Mouse (Mus musculus): ENCODE results near the gene Cep162. TPM values are rescaled to one million over a fixed set of nuclear protein-coding genes. Genes with fewer than 3 reads are reported as not detected.

Cep162 gene
- polyA plus RNA-seq (2016; fragmentation: Nextera tagmentation; extraction: Ambion mirVana) = 3.2 and 3.8 TPM in 2 replicates

- Histone ChIP-seq H3K27ac (peak within 1 kb of the TSS; percentile 75), H3K36me3 (no peaks in the 10 kb centered on the region), H3K4me3 (peak within 1 kb of the TSS; percentile 79), H3K4me1 (peaks cover 4% of the 10 kb centered on the region), H3K9ac (peak within 1 kb of the TSS; percentile 76), H3K9me3 (replicated peaks) (no peaks in the 10 kb centered on the region), H3K4me2 (peak within 1 kb of the TSS; percentile 77), H3K27me3 (replicated peaks) (no peaks in the 10 kb centered on the region)
- WGBS (ENCODE audit: insufficient replicate concordance) = 2% methylated on average over 41 of the region's 41 CpGs
- peak; percentile 96 for ATAC-seq
These were observed at the start of gene Cep162 for GRCm38 (mm10) chr9:87254903-87255695. Gene Cep162 (minus strand): TSS chr9:87255536.

GRCm38 (mm10) chr9:87303196-87303595 is 47.9 kb upstream of the Cep162 start:
- no peaks in the 10 kb centered on the region for H3K36me3 ChIP-seq
- no peak overlapping the region for H3K4me2 ChIP-seq
- no peak for ATAC-seq
- H3K9me3 ChIP-seq (replicated peaks) = no peaks in the 10 kb centered on the region
- H3K4me3 ChIP-seq = no peak overlapping the region
- no peak overlapping the region for H3K9ac ChIP-seq
- H3K4me1 ChIP-seq = no peaks in the 10 kb centered on the region
- H3K27me3 ChIP-seq (replicated peaks) = no peaks in the 10 kb centered on the region
- no peak overlapping the region for H3K27ac ChIP-seq

GRCm38 (mm10) chr9:87298900-87299299 is 43.6 kb upstream of the Cep162 start:
- no peak overlapping the region for H3K9ac ChIP-seq
- no peaks in the 10 kb centered on the region for H3K9me3 ChIP-seq (replicated peaks)
- no peak overlapping the region for H3K4me2 ChIP-seq
- no peaks in the 10 kb centered on the region for H3K4me1 ChIP-seq
- H3K36me3 ChIP-seq = no peaks in the 10 kb centered on the region
- H3K4me3 ChIP-seq = no peak overlapping the region
- no peak overlapping the region for H3K27ac ChIP-seq
- ATAC-seq = no peak
- 74% methylated on average over 12 of the region's 12 CpGs for WGBS (ENCODE audit: insufficient replicate concordance)
- H3K27me3 ChIP-seq (replicated peaks) = no peaks in the 10 kb centered on the region

GRCm38 (mm10) chr9:87297522-87297921 is 42.2 kb upstream of the Cep162 start:
- H3K9ac ChIP-seq = no peak overlapping the region
- ATAC-seq = no peak
- no peak overlapping the region for H3K27ac ChIP-seq
- H3K4me1 ChIP-seq = no peaks in the 10 kb centered on the region
- no peak overlapping the region for H3K4me2 ChIP-seq
- no peak overlapping the region for H3K4me3 ChIP-seq
- no peaks in the 10 kb centered on the region for H3K27me3 ChIP-seq (replicated peaks)
- H3K36me3 ChIP-seq = no peaks in the 10 kb centered on the region
- WGBS (ENCODE audit: insufficient replicate concordance) = 59% methylated on average over 1 of the region's 1 CpGs
- no peaks in the 10 kb centered on the region for H3K9me3 ChIP-seq (replicated peaks)

- peak overlapping the region; percentile 76 for H3K9ac ChIP-seq
- WGBS (ENCODE audit: insufficient replicate concordance) = 14% methylated on average over 6 of the region's 6 CpGs
- peak overlapping the region; percentile 75; the same call in 1 of the 2 replicates for H3K27ac ChIP-seq
These were observed 327 bp upstream of the Cep162 start for GRCm38 (mm10) chr9:87255696-87256030.

GRCm38 (mm10) chr9:87248118-87248517 is 7.2 kb downstream of the Cep162 start:
- H3K4me3 ChIP-seq = no peak overlapping the region
- whole genome bisulfite sequencing (ENCODE audit: insufficient replicate concordance) = 38% methylated on average over 3 of the region's 3 CpGs
- no peaks in the 10 kb centered on the region for H3K27me3 ChIP-seq (replicated peaks)
- no peak overlapping the region for H3K4me2 ChIP-seq
- no peaks in the 10 kb centered on the region for H3K9me3 ChIP-seq (replicated peaks)
- H3K36me3 ChIP-seq = peaks cover 38% of the 10 kb centered on the region
- H3K27ac ChIP-seq = no peak overlapping the region
- H3K9ac ChIP-seq = no peak overlapping the region
- ATAC-seq = no peak
- no peaks in the 10 kb centered on the region for H3K4me1 ChIP-seq

More at GRCm38 (mm10) chr9:87255696-87256030, 327 bp upstream of the Cep162 start:
- peak; percentile 68 for ATAC-seq
- peaks cover 4% of the 10 kb centered on the region for H3K4me1 ChIP-seq
- H3K27me3 ChIP-seq (replicated peaks) = no peaks in the 10 kb centered on the region
- no peaks in the 10 kb centered on the region for H3K36me3 ChIP-seq
- no peaks in the 10 kb centered on the region for H3K9me3 ChIP-seq (replicated peaks)
- peak overlapping the region; percentile 77 for H3K4me2 ChIP-seq
- peak overlapping the region; percentile 79 for H3K4me3 ChIP-seq

GRCm38 (mm10) chr9:87247678-87248077 is 7.7 kb downstream of the Cep162 start:
- peaks cover 41% of the 10 kb centered on the region for H3K36me3 ChIP-seq
- no peak overlapping the region for H3K4me3 ChIP-seq
- no peaks in the 10 kb centered on the region for H3K9me3 ChIP-seq (replicated peaks)
- no peaks in the 10 kb centered on the region for H3K27me3 ChIP-seq (replicated peaks)
- no peak for ATAC-seq
- H3K4me2 ChIP-seq = no peak overlapping the region
- H3K27ac ChIP-seq = no peak overlapping the region
- WGBS (ENCODE audit: insufficient replicate concordance) = 74% methylated on average over 1 of the region's 1 CpGs
- no peaks in the 10 kb centered on the region for H3K4me1 ChIP-seq
- no peak overlapping the region for H3K9ac ChIP-seq

- 67% methylated on average over 4 of the region's 4 CpGs for WGBS (ENCODE audit: insufficient replicate concordance)
- Histone ChIP-seq H3K36me3 (peaks cover 60% of the 10 kb centered on the region), H3K27ac (no peak overlapping the region), H3K9ac (no peak overlapping the region), H3K27me3 (replicated peaks) (no peaks in the 10 kb centered on the region), H3K4me1 (no peaks in the 10 kb centered on the region), H3K4me3 (no peak overlapping the region), H3K4me2 (no peak overlapping the region), H3K9me3 (replicated peaks) (no peaks in the 10 kb centered on the region)
- ATAC-seq = no peak
These were observed 42.1 kb downstream of the Cep162 start for GRCm38 (mm10) chr9:87213204-87213603.

- ATAC-seq = no peak
- no peaks in the 10 kb centered on the region for H3K27me3 ChIP-seq (replicated peaks)
- H3K4me1 ChIP-seq = peaks cover 7% of the 10 kb centered on the region
- 80% methylated on average over 9 of the region's 9 CpGs for WGBS (ENCODE audit: insufficient replicate concordance)
- no peak overlapping the region for H3K4me2 ChIP-seq
- H3K9me3 ChIP-seq (replicated peaks) = no peaks in the 10 kb centered on the region
- H3K36me3 ChIP-seq = peaks cover 62% of the 10 kb centered on the region
- no peak overlapping the region for H3K27ac ChIP-seq
- H3K9ac ChIP-seq = no peak overlapping the region
- no peak overlapping the region for H3K4me3 ChIP-seq
These were observed 44.5 kb downstream of the Cep162 start for GRCm38 (mm10) chr9:87210830-87211339.

GRCm38 (mm10) chr9:87202431-87202830 is 52.9 kb downstream of the Cep162 start:
- no peak overlapping the region for H3K4me2 ChIP-seq
- no peak overlapping the region for H3K9ac ChIP-seq
- H3K9me3 ChIP-seq (replicated peaks) = no peaks in the 10 kb centered on the region
- H3K36me3 ChIP-seq = peaks cover 63% of the 10 kb centered on the region
- H3K27ac ChIP-seq = no peak overlapping the region
- H3K4me1 ChIP-seq = peaks cover 7% of the 10 kb centered on the region
- H3K27me3 ChIP-seq (replicated peaks) = no peaks in the 10 kb centered on the region
- WGBS (ENCODE audit: insufficient replicate concordance) = 89% methylated on average over 6 of the region's 6 CpGs
- H3K4me3 ChIP-seq = no peak overlapping the region
- no peak for ATAC-seq

GRCm38 (mm10) chr9:87200919-87201318 is 54.4 kb downstream of the Cep162 start:
- H3K4me3 ChIP-seq = no peak overlapping the region
- no peaks in the 10 kb centered on the region for H3K27me3 ChIP-seq (replicated peaks)
- H3K4me1 ChIP-seq = no peaks in the 10 kb centered on the region
- no peaks in the 10 kb centered on the region for H3K9me3 ChIP-seq (replicated peaks)
- H3K9ac ChIP-seq = no peak overlapping the region
- 86% methylated on average over 4 of the region's 4 CpGs for WGBS (ENCODE audit: insufficient replicate concordance)
- no peak overlapping the region for H3K4me2 ChIP-seq
- H3K27ac ChIP-seq = no peak overlapping the region
- H3K36me3 ChIP-seq = peaks cover 60% of the 10 kb centered on the region
- ATAC-seq = no peak

GRCm38 (mm10) chr9:87200426-87200825 is 54.9 kb downstream of the Cep162 start:
- Histone ChIP-seq H3K9ac (no peak overlapping the region), H3K9me3 (replicated peaks) (no peaks in the 10 kb centered on the region), H3K4me1 (no peaks in the 10 kb centered on the region), H3K4me2 (no peak overlapping the region), H3K27ac (no peak overlapping the region), H3K4me3 (no peak overlapping the region), H3K27me3 (replicated peaks) (no peaks in the 10 kb centered on the region), H3K36me3 (peaks cover 57% of the 10 kb centered on the region)
- no peak for ATAC-seq
- 77% methylated on average over 5 of the region's 5 CpGs for WGBS (ENCODE audit: insufficient replicate concordance)
